Mouse (Mus musculus) CD4-positive naive resting alpha-beta T cell, adult 76 days (primary cell): ENCODE results near the gene Olfr1181. TPM values are rescaled to one million over a fixed set of nuclear protein-coding genes. Genes with fewer than 3 reads are reported as not detected.

Experiments used
- total RNA-seq: library from RNA; stranded (reverse); gene quantifications from one replicate; pipeline ENCODE4 v1.2.4, GENCODE M21; 2023

Olfr1181 gene
- total RNA-seq, result not detected

GRCm38 (mm10) chr2:88426071-88426470 lies at the start of gene Olfr1181:
Gene Olfr1181, minus strand, starts transcription at chr2:88426171.

GRCm38 (mm10) chr2:88454567-88454966 lies 28.6 kb upstream of the Olfr1181 start, which contains the start of gene Olfr1183:
Gene Olfr1183, plus strand, starts transcription at chr2:88454867.

DNA sequence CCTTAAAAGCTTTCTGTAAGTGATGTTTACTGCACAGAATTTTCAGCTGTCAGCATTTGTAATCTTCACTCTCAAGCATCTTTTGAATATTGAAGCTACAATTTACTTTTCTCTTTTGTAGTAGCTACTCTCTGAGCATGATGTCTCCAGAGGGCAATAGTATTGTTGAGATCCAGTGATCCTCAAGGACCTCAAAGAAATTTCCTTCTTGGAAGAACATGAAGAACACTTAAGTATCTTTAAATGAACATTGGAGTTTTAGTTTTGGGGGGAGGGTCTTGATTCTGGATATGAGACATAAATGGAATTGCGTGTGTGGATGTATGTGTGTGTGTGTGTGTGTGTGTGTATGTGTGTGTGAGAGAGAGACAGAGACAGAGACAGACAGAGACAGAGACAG lies 23.1 kb upstream of the Olfr1181 start, which contains the start of gene Gm13757:
TSS of gene Gm13757 (minus strand) at position 101 of the 400 bp plus-strand sequence.

GRCm38 (mm10) chr2:88419051-88419450 lies 6.9 kb downstream of the Olfr1181 start, which contains the start of gene Olfr1180:
Gene Olfr1180, minus strand, starts transcription at chr2:88419151.

DNA sequence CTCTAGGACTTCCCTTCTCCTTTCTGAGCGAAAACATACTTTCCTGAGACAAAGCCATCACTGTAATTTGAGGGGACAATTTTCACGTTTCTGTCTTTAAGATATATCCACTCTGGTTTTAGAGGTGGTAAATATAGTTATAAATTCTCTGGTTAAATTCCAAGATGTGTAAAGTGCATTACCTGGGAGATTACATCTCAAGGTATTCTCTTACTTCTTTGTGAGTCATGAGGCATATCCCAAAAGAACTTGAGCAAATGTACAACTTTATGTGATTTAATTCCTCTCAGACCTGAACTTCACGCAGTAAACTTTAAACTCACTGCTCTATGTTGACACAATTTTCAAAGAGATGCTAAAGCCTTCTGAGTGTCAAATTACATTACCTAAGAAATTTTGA lies 19.6 kb downstream of the Olfr1181 start, which contains the start of gene Olfr1179:
TSS of gene Olfr1179 (minus strand) at position 101 of the 400 bp plus-strand sequence.

DNA sequence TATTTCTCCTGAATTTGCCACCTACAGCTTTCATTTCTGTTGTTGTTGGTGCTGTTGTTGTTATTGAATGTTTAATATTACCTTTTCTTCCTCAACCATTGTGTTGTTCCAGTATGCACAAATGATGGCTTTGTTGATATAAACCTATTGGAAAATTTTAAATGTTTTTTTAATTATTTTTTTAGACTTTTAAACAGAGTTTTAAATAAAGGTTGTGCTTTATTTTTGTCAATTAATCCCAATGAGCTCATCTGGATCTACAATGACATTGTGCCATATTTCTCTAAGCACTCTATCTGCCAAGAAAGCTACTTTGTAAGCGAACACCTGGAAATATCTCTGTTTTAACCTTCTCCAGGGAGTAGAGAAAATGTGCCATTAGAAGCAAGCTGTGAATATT lies 39.2 kb downstream of the Olfr1181 start, which contains the start of gene Olfr1178:
TSS of gene Olfr1178 (plus strand) at position 301 of the 400 bp plus-strand sequence.

Other genes with a start within 250 kb of the Olfr1181 start
- gene Olfr1168, start 244.3 kb downstream of the Olfr1181 start, total RNA-seq, result not detected
- not detected for gene Olfr1170, start 197.8 kb downstream of the Olfr1181 start, total RNA-seq
- not detected for gene Olfr1173, start 146.3 kb downstream of the Olfr1181 start, total RNA-seq
- gene Olfr1174-ps, start 111.0 kb downstream of the Olfr1181 start, total RNA-seq, result not detected
- gene Olfr1175-ps, start 99.0 kb downstream of the Olfr1181 start, total RNA-seq, result not detected
- gene Olfr1176, start 89.5 kb downstream of the Olfr1181 start, total RNA-seq, result not detected
- not detected for gene Olfr1177-ps, start 79.7 kb downstream of the Olfr1181 start, total RNA-seq
- not detected for gene Olfr1178, start 39.1 kb downstream of the Olfr1181 start, total RNA-seq
- not detected for gene Olfr1179, start 19.7 kb downstream of the Olfr1181 start, total RNA-seq
- gene Olfr1180, start 7.0 kb downstream of the Olfr1181 start, total RNA-seq, result not detected
- gene Gm13757, start 23.0 kb upstream of the Olfr1181 start, total RNA-seq, result not detected
- gene Olfr1183, start 28.7 kb upstream of the Olfr1181 start, total RNA-seq, result not detected
- not detected for gene Olfr1184, start 57.4 kb upstream of the Olfr1181 start, total RNA-seq
- not detected for gene Olfr1185-ps1, start 67.1 kb upstream of the Olfr1181 start, total RNA-seq
- not detected for gene Olfr1186, start 92.4 kb upstream of the Olfr1181 start, total RNA-seq
- not detected for gene Olfr1188, start 130.8 kb upstream of the Olfr1181 start, total RNA-seq
- gene Olfr1189, start 160.3 kb upstream of the Olfr1181 start, total RNA-seq, result not detected
- not detected for gene Olfr1191-ps1, start 214.4 kb upstream of the Olfr1181 start, total RNA-seq
- not detected for gene Olfr1192-ps1, start 222.3 kb upstream of the Olfr1181 start, total RNA-seq
- not detected for gene Olfr1193, start 249.5 kb upstream of the Olfr1181 start, total RNA-seq